Comparison of ENCODE assay signal across 12 mouse cellular contexts in genomic region chr14:117879313-117879712, GRCm38 (mm10).
A peak's percentile ranks its signal among the peaks of the same experiment; 100 is the strongest.
DNase-seq lines count a peak whose midpoint lies in the region; ATAC-seq and TF ChIP-seq lines count a peak whose summit lies in the region.
"Had no signal": no experiment of that assay in that cellular context is flagged by ENCODE, and none has a peak within 500 bp of the region (broad histone marks: within the 10 kb centered on the region; RNA-seq: fewer than 3 reads in every experiment).

No protein-coding gene starts in this region.

- DNase-seq in heart, adult 2 months = peak in 1 of 2 experiments; percentile 5
- DNase-seq in heart, postnatal 25 days (ENCODE audit: low spot score) = no peak
- DNase-seq in liver = peak; percentile 22
- DNase-seq in liver, embryonic 11.5 days (ENCODE audit: low spot score) = no peak
- DNase-seq in adrenal gland, postnatal 25 days = peak; percentile 50
- peak; percentile 53 to 57 for DNase-seq in kidney, postnatal 4 days
- DNase-seq in thymus, adult 2 months = no peak
- DNase-seq in thymus, postnatal 4 days = no peak
- DNase-seq: gastrocnemius, postnatal 14 days; liver, embryonic 13.5 days had no signal

- no peak for TF ChIP-seq EP300 in heart, adult 2 months (IDR thresholded peaks at IDR 0.05; ENCODE audit: insufficient read depth, low read depth, low read length)

- ATAC-seq in liver, embryonic 11.5 days (replicated peaks; ENCODE audit: low FRiP score) = no peak
- ATAC-seq: activated CD4-positive, CD25-positive, alpha-beta regulatory T cell, adult 4 months had no signal

- no peaks in the 10 kb centered on the region for H3K36me3 ChIP-seq in heart, adult 2 months (ENCODE audit: control insufficient read depth, insufficient read depth, low read length)
- H3K36me3 ChIP-seq in liver, embryonic 11.5 days (ENCODE audit: control insufficient read depth, insufficient read depth, low read length) = no peaks in the 10 kb centered on the region
- H3K36me3 ChIP-seq in thymus, adult 2 months (ENCODE audit: control insufficient read depth, insufficient read depth, low read length) = no peaks in the 10 kb centered on the region
- H3K36me3 ChIP-seq: liver, embryonic 13.5 days had no signal

- TF ChIP-seq CTCF in heart, adult 2 months (IDR thresholded peaks at IDR 0.05) = peak; percentile 44
- no peak for TF ChIP-seq CTCF in thymus, adult 2 months (IDR thresholded peaks at IDR 0.05; ENCODE audit: borderline replicate concordance, control insufficient read depth, extremely low read depth, insufficient read depth, low read length, poor library complexity)

- no peaks in the 10 kb centered on the region for H3K9me3 ChIP-seq in liver, embryonic 11.5 days (ENCODE audit: control insufficient read depth, low read length)

- H3K79me2 ChIP-seq in heart, adult 2 months (replicated peaks; ENCODE audit: control insufficient read depth, insufficient read depth, low read length) = no peaks in the 10 kb centered on the region

- no peak overlapping the region for H3K27ac ChIP-seq in heart, adult 2 months
- H3K27ac ChIP-seq in liver, embryonic 11.5 days (ENCODE audit: low read depth, low read length) = no peak overlapping the region
- H3K27ac ChIP-seq in thymus, adult 2 months (ENCODE audit: control insufficient read depth, insufficient read depth, low read length) = no peak overlapping the region
- H3K27ac ChIP-seq: liver, embryonic 13.5 days had no signal

- intact Hi-C loops in heart, adult 2 months (cut with DNase I) = no loop called here
- intact Hi-C loops in heart, postnatal 25 days (cut with DNase I) = no loop called here

- no peaks in the 10 kb centered on the region for H3K4me1 ChIP-seq in heart, adult 2 months (ENCODE audit: control insufficient read depth, insufficient read depth, low read length)
- no peaks in the 10 kb centered on the region for H3K4me1 ChIP-seq in liver, embryonic 11.5 days (replicated peaks; ENCODE audit: control insufficient read depth, insufficient read depth, low read length)
- no peaks in the 10 kb centered on the region for H3K4me1 ChIP-seq in thymus, adult 2 months (replicated peaks; ENCODE audit: control insufficient read depth, insufficient read depth, low read length)
- H3K4me1 ChIP-seq: liver, embryonic 13.5 days had no signal

- H3K4me2 ChIP-seq in liver, embryonic 11.5 days = no peak overlapping the region
- H3K4me2 ChIP-seq: liver, embryonic 13.5 days had no signal

- no peaks in the 10 kb centered on the region for H3K27me3 ChIP-seq in heart, adult 2 months (ENCODE audit: control insufficient read depth, insufficient read depth, low read length)
- no peaks in the 10 kb centered on the region for H3K27me3 ChIP-seq in liver, embryonic 11.5 days (replicated peaks; ENCODE audit: control insufficient read depth, insufficient read depth, low read length)
- no peaks in the 10 kb centered on the region for H3K27me3 ChIP-seq in thymus, adult 2 months (ENCODE audit: control insufficient read depth, insufficient read depth, low read length)
- H3K27me3 ChIP-seq: liver, embryonic 13.5 days had no signal

- no peak overlapping the region for H3K9ac ChIP-seq in heart, adult 2 months (ENCODE audit: low read depth, low read length)
- no peak overlapping the region for H3K9ac ChIP-seq in liver, embryonic 11.5 days (ENCODE audit: low read depth, low read length)
- H3K9ac ChIP-seq: liver, embryonic 13.5 days had no signal

- no peak for TF ChIP-seq POLR2A in heart, adult 2 months (IDR thresholded peaks at IDR 0.05; ENCODE audit: insufficient read depth, low read depth, low read length)
- TF ChIP-seq POLR2A in thymus, adult 2 months (IDR thresholded peaks at IDR 0.05; ENCODE audit: control insufficient read depth, extremely low read depth, insufficient read depth, low read length, poor library complexity) = no peak

- WGBS in heart, adult 2 months = 57% methylated on average over 9 of the region's 9 CpGs
- WGBS in liver, embryonic 11.5 days = 87% methylated on average over 9 of the region's 9 CpGs
- WGBS in thymus, adult 2 months = 94% methylated on average over 9 of the region's 9 CpGs

- H3K4me3 ChIP-seq in heart, adult 2 months = no peak overlapping the region
- H3K4me3 ChIP-seq in liver, embryonic 11.5 days (ENCODE audit: low read depth, low read length) = no peak overlapping the region
- no peak overlapping the region for H3K4me3 ChIP-seq in thymus, adult 2 months (ENCODE audit: control insufficient read depth, insufficient read depth, low read length)
- H3K4me3 ChIP-seq: erythroblast, embryonic 14.5 days; liver, embryonic 13.5 days had no signal

Comparison
In these comparisons a context has a peak if more than half of its experiments do, and no peak if none do; other contexts are left out.
1. DNase-seq: peak in liver (single experiment), adrenal gland, postnatal 25 days (single experiment) and kidney, postnatal 4 days (2 of 2); none in heart, postnatal 25 days (single experiment), liver, embryonic 11.5 days (single experiment), thymus, adult 2 months (single experiment) and thymus, postnatal 4 days (single experiment).